Comparison of ENCODE assay signal across 8 mouse cellular contexts in genomic region chrX:106171853-106172154, GRCm38 (mm10). TPM values are rescaled to one million over a fixed set of nuclear protein-coding genes. Genes with fewer than 3 reads are reported as not detected.
DNase-seq lines count a peak whose midpoint lies in the region; ATAC-seq and TF ChIP-seq lines count a peak whose summit lies in the region.

No protein-coding gene starts in this region.

- no peaks in the 10 kb centered on the region for H3K4me1 ChIP-seq in kidney, embryonic 14.5 days (ENCODE audit: control insufficient read depth, insufficient read depth, low read length)
- no peaks in the 10 kb centered on the region for H3K4me1 ChIP-seq in embryonic facial prominence, embryonic 15.5 days
- H3K4me1 ChIP-seq in limb, embryonic 14.5 days (ENCODE audit: control insufficient read depth, insufficient read depth, low read length), result no peaks in the 10 kb centered on the region
- no peaks in the 10 kb centered on the region for H3K4me1 ChIP-seq in stomach, embryonic 14.5 days (ENCODE audit: control insufficient read depth, insufficient read depth, low read length)

- 63% methylated on average over 5 of the region's 6 CpGs for WGBS in kidney, embryonic 14.5 days
- 64% methylated on average over 6 of the region's 6 CpGs for WGBS in embryonic facial prominence, embryonic 15.5 days
- whole genome bisulfite sequencing in limb, embryonic 14.5 days, result 63% methylated on average over 5 of the region's 6 CpGs
- 67% methylated on average over 5 of the region's 6 CpGs for WGBS in stomach, embryonic 14.5 days

- peak overlapping the region; percentile 35 for H3K4me2 ChIP-seq in kidney, embryonic 14.5 days (replicated peaks; ENCODE audit: low read depth, low read length)
- H3K4me2 ChIP-seq in embryonic facial prominence, embryonic 15.5 days (replicated peaks), result peak overlapping the region; percentile 40
- H3K4me2 ChIP-seq in limb, embryonic 14.5 days (replicated peaks; ENCODE audit: low read depth, low read length, severe bottlenecking), result peak overlapping the region; percentile 39; the same call in 1 of the 2 replicates
- H3K4me2 ChIP-seq in stomach, embryonic 14.5 days (replicated peaks; ENCODE audit: low read depth, low read length), result peak overlapping the region; percentile 35

- peak; percentile 67; the same call in 1 of the 2 replicates for ATAC-seq in kidney, embryonic 14.5 days (ENCODE audit: low FRiP score, low TSS enrichment)
- no peak for ATAC-seq in embryonic facial prominence, embryonic 15.5 days (ENCODE audit: insufficient number of reproducible peaks, low FRiP score, low TSS enrichment, low read depth)
- no peak for ATAC-seq in limb, embryonic 14.5 days (ENCODE audit: low FRiP score, low read depth)
- no peak for ATAC-seq in stomach, embryonic 14.5 days (ENCODE audit: insufficient number of reproducible peaks, insufficient read depth, low FRiP score, low read depth)
- no peak; the same call in 1 of the 2 replicates for ATAC-seq in granulocyte monocyte progenitor cell, adult 5-6 weeks (replicated peaks; ENCODE audit: poor library complexity, severe bottlenecking)

- H3K36me3 ChIP-seq in kidney, embryonic 14.5 days (ENCODE audit: control insufficient read depth, insufficient read depth, low read length), result no peaks in the 10 kb centered on the region
- no peaks in the 10 kb centered on the region for H3K36me3 ChIP-seq in embryonic facial prominence, embryonic 15.5 days
- H3K36me3 ChIP-seq in limb, embryonic 14.5 days (ENCODE audit: control insufficient read depth, insufficient read depth, low read length), result no peaks in the 10 kb centered on the region
- no peaks in the 10 kb centered on the region for H3K36me3 ChIP-seq in stomach, embryonic 14.5 days (ENCODE audit: control insufficient read depth, insufficient read depth, low read length)

- peak overlapping the region; percentile 28 for H3K4me3 ChIP-seq in kidney, embryonic 14.5 days (ENCODE audit: low read length)
- H3K4me3 ChIP-seq in embryonic facial prominence, embryonic 15.5 days (replicated peaks), result peak overlapping the region; percentile 30
- peak overlapping the region; percentile 27 for H3K4me3 ChIP-seq in limb, embryonic 14.5 days (replicated peaks; ENCODE audit: low read length)
- H3K4me3 ChIP-seq in stomach, embryonic 14.5 days (ENCODE audit: low read depth, low read length), result peak overlapping the region; percentile 10

- 0 out of 2 replicates have a peak overlapping the region, but pooled peaks have one; percentile 47 for H3K9ac ChIP-seq in kidney, embryonic 14.5 days (ENCODE audit: low read depth, low read length)
- no peak overlapping the region for H3K9ac ChIP-seq in embryonic facial prominence, embryonic 15.5 days
- no peak overlapping the region for H3K9ac ChIP-seq in limb, embryonic 14.5 days (ENCODE audit: low read depth, low read length, severe bottlenecking)
- H3K9ac ChIP-seq in stomach, embryonic 14.5 days (replicated peaks; ENCODE audit: low read depth, low read length), result no peak overlapping the region

- TF ChIP-seq POLR2A in limb, embryonic 14.5 days (IDR thresholded peaks at IDR 0.05; ENCODE audit: borderline replicate concordance, extremely low read depth, insufficient read depth, insufficient read length), result no peak

- no peak overlapping the region for H3K27ac ChIP-seq in kidney, embryonic 14.5 days (ENCODE audit: low read depth, low read length)
- no peak overlapping the region for H3K27ac ChIP-seq in embryonic facial prominence, embryonic 15.5 days (replicated peaks)
- H3K27ac ChIP-seq in limb, embryonic 14.5 days (replicated peaks; ENCODE audit: low read depth, low read length), result no peak overlapping the region
- no peak overlapping the region for H3K27ac ChIP-seq in stomach, embryonic 14.5 days (ENCODE audit: low read length)

- H3K27me3 ChIP-seq in kidney, embryonic 14.5 days (ENCODE audit: control insufficient read depth, insufficient read depth, low read length), result no peaks in the 10 kb centered on the region
- H3K27me3 ChIP-seq in embryonic facial prominence, embryonic 15.5 days, result no peaks in the 10 kb centered on the region
- no peaks in the 10 kb centered on the region for H3K27me3 ChIP-seq in limb, embryonic 14.5 days (ENCODE audit: control insufficient read depth, insufficient read depth, low read length)
- H3K27me3 ChIP-seq in stomach, embryonic 14.5 days (ENCODE audit: control insufficient read depth, insufficient read depth, low read length), result no peaks in the 10 kb centered on the region

- no peak for DNase-seq in kidney, postnatal 4 days
- no peak for DNase-seq in limb, embryonic 14.5 days (ENCODE audit: low spot score)
- no peak for DNase-seq in spleen, postnatal 36 days (ENCODE audit: low spot score in 2 of 2)
- DNase-seq in frontal cortex, postnatal 36 days (ENCODE audit: low spot score in 2 of 2), result no peak

- H3K9me3 ChIP-seq in kidney, embryonic 14.5 days (ENCODE audit: control insufficient read depth, low read length), result no peaks in the 10 kb centered on the region
- no peaks in the 10 kb centered on the region for H3K9me3 ChIP-seq in embryonic facial prominence, embryonic 15.5 days (replicated peaks)
- H3K9me3 ChIP-seq in limb, embryonic 14.5 days (ENCODE audit: control insufficient read depth, low read length), result no peaks in the 10 kb centered on the region
- H3K9me3 ChIP-seq in stomach, embryonic 14.5 days (ENCODE audit: control insufficient read depth, low read depth, low read length), result no peaks in the 10 kb centered on the region

RNA-seq across cellular contexts. Expression of gene Pgk1, which starts 15.1 kb away (rescaled TPM):
- 356 and 361 TPM in 2 replicates for polyA plus RNA-seq in kidney, embryonic 14.5 days (2014; fragmentation: Nextera tagmentation; extraction: Ambion mirVana)
- 281 and 326 TPM in 2 replicates for polyA plus RNA-seq in embryonic facial prominence, embryonic 15.5 days (2015; fragmentation: Nextera tagmentation; extraction: Ambion mirVana)
- 329 and 352 TPM in 2 replicates for polyA plus RNA-seq in limb, embryonic 14.5 days (2012; rRNA removed)
- 312 and 332 TPM in 2 replicates for polyA plus RNA-seq in limb, embryonic 14.5 days (2014; fragmentation: Nextera tagmentation; extraction: Ambion mirVana)
- polyA plus RNA-seq in stomach, embryonic 14.5 days (2014; fragmentation: Nextera tagmentation; extraction: Ambion mirVana), result 345 and 357 TPM in 2 replicates
- total RNA-seq in granulocyte monocyte progenitor cell, adult 5-6 weeks (2014; fragmentation: Nextera tagmentation), result 363 and 404 TPM in 2 replicates
- total RNA-seq in granulocyte monocyte progenitor cell, adult 5-6 weeks (2017), result 392 and 401 TPM in 2 replicates

RNA-seq across cellular contexts. Expression of gene Tlr13, which starts 28.8 kb away (rescaled TPM):
- polyA plus RNA-seq in kidney, embryonic 14.5 days (2014; fragmentation: Nextera tagmentation; extraction: Ambion mirVana), result 0.31 and 0.47 TPM in 2 replicates
- polyA plus RNA-seq in embryonic facial prominence, embryonic 15.5 days (2015; fragmentation: Nextera tagmentation; extraction: Ambion mirVana), result 1.00 and 1.3 TPM in 2 replicates
- polyA plus RNA-seq in limb, embryonic 14.5 days (2012; rRNA removed), result 0.68 and 0.84 TPM in 2 replicates
- 0.76 and 1.2 TPM in 2 replicates for polyA plus RNA-seq in limb, embryonic 14.5 days (2014; fragmentation: Nextera tagmentation; extraction: Ambion mirVana)
- 0.65 and 1.4 TPM in 2 replicates for polyA plus RNA-seq in stomach, embryonic 14.5 days (2014; fragmentation: Nextera tagmentation; extraction: Ambion mirVana)
- total RNA-seq in granulocyte monocyte progenitor cell, adult 5-6 weeks (2014; fragmentation: Nextera tagmentation), result 0.39 and 0.96 TPM in 2 replicates
- 1.8 and 2.0 TPM in 2 replicates for total RNA-seq in granulocyte monocyte progenitor cell, adult 5-6 weeks (2017)

RNA-seq across cellular contexts. Expression of gene Taf9b, which starts 49.2 kb away (rescaled TPM):
- polyA plus RNA-seq in kidney, embryonic 14.5 days (2014; fragmentation: Nextera tagmentation; extraction: Ambion mirVana), result 11.9 and 12.1 TPM in 2 replicates
- 9.2 and 9.5 TPM in 2 replicates for polyA plus RNA-seq in embryonic facial prominence, embryonic 15.5 days (2015; fragmentation: Nextera tagmentation; extraction: Ambion mirVana)
- polyA plus RNA-seq in limb, embryonic 14.5 days (2012; rRNA removed), result 7.8 and 8.2 TPM in 2 replicates
- polyA plus RNA-seq in limb, embryonic 14.5 days (2014; fragmentation: Nextera tagmentation; extraction: Ambion mirVana), result 8.1 and 10.6 TPM in 2 replicates
- 13.7 and 15.0 TPM in 2 replicates for polyA plus RNA-seq in stomach, embryonic 14.5 days (2014; fragmentation: Nextera tagmentation; extraction: Ambion mirVana)
- total RNA-seq in granulocyte monocyte progenitor cell, adult 5-6 weeks (2014; fragmentation: Nextera tagmentation), result 4.5 and 6.6 TPM in 2 replicates
- total RNA-seq in granulocyte monocyte progenitor cell, adult 5-6 weeks (2017), result 1.2 and 2.0 TPM in 2 replicates
